Mouse (Mus musculus) kidney, adult 2 months (tissue): ENCODE data around the gene Adat3. TPM values are rescaled to one million over a fixed set of nuclear protein-coding genes. Genes with fewer than 3 reads are reported as not detected.
A peak's percentile ranks its signal among the peaks of the same experiment; 100 is the strongest.

Experiments
- DNase-seq: peaks from one replicate; pipeline ENCODE4 v3.0.0; 2021
- H3K27ac ChIP-seq: fragments of 200-500 bp; 2 replicates; pipeline ENCODE4 v1.5.1; 2012; ENCODE audit warnings: low read depth, low read length, control low read depth, inconsistent platforms; ENCODE audit not compliant: insufficient read depth
- H3K27me3 ChIP-seq: fragments of 200-500 bp; replicated peaks from 2 replicates; pipeline ENCODE4 v1.6.1; 2012; ENCODE audit warnings: mild to moderate bottlenecking, moderate library complexity, low read length, inconsistent platforms; ENCODE audit not compliant: control insufficient read depth, insufficient read depth
- H3K36me3 ChIP-seq: fragments of 200-500 bp; 2 replicates; pipeline ENCODE4 v1.6.1; 2012; ENCODE audit warnings: mild to moderate bottlenecking, moderate library complexity, low read length, inconsistent platforms; ENCODE audit not compliant: control insufficient read depth, insufficient read depth
- H3K4me1 ChIP-seq: fragments of 200-500 bp; 2 replicates; pipeline ENCODE4 v1.6.1; 2011; ENCODE audit warnings: low read length; ENCODE audit not compliant: control insufficient read depth, insufficient read depth
- H3K4me3 ChIP-seq: fragments of 200-500 bp; 2 replicates; pipeline ENCODE4 v1.5.1; 2011; ENCODE audit warnings: mild to moderate bottlenecking, low read depth, low read length, control low read depth; ENCODE audit not compliant: insufficient read depth
- CTCF ChIP-seq: fragments of 200-500 bp; conservative IDR thresholded peaks from 2 replicates; pipeline ENCODE4 v1.5.1; 2011; ENCODE audit warnings: low read depth, mild to moderate bottlenecking, control low read depth, low read length, moderate library complexity, mixed read lengths; ENCODE audit not compliant: insufficient read depth, insufficient read length
- POLR2A ChIP-seq: fragments of 200-500 bp; IDR thresholded peaks from one replicate; pipeline ENCODE4 v1.6.1; 2011; ENCODE audit warnings: low read depth, low read length, control low read depth
- WGBS: fragments of 180-500 bp; shearing (Covaris S2); methylation state at CpG from one replicate; pipeline ENCODE4 v1.1.7; 2018; 5-methylcytosine and 5-hydroxymethylcytosine counted together
- polyA plus RNA-seq: library from polyadenylated mRNA; depleted of rRNA; stranded (reverse); fragments of >200 nt; gene quantifications from 2 replicates; pipeline ENCODE4 v1.2.3, GENCODE M21; 2012

Adat3 gene
- polyA plus RNA-seq, 1 experiment = 3.4 TPM

DNA sequence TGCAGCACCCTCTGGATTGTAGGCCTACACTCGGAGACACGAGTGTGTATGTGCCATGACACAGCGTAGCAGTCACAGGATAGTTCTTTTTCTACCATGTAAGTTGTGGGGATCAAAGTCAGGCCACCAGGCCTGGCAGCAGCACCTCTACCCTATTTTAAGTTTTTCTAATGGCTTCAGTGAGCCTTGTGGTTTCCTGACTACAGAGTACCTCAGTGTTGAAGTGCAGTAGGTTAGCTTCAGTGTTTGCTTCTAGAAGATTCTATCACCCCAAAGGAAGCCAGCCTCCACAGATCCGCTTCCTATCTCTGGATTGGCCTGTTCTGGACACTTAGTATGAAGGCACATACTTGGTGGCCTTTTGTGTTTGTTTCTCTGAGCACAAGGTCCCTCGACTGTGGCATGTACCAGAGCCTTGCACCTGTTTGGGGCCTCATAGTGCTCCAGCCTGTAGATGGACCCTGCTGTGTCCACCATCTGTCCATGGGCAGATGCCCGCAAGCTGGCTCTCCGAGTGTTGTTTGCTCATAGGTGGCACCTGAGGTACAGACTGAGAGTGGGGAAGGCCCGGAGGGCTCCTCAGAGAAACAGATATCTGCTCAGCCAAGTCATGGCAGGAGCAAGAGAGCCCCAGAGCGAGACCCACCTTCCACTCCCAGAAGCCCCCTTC lies 7.6 kb downstream of the Adat3 start:
- H3K27ac ChIP-seq = no peak overlapping the region
- H3K4me1 ChIP-seq = no peaks in the 10 kb centered on the region
- no peak overlapping the region for H3K4me3 ChIP-seq
- no peak for DNase-seq
- no peak for TF ChIP-seq POLR2A
- TF ChIP-seq CTCF = no peak
- H3K27me3 ChIP-seq = no peaks in the 10 kb centered on the region
- no peaks in the 10 kb centered on the region for H3K36me3 ChIP-seq
- WGBS = 92% methylated on average over 9 of the region's 9 CpGs

DNA sequence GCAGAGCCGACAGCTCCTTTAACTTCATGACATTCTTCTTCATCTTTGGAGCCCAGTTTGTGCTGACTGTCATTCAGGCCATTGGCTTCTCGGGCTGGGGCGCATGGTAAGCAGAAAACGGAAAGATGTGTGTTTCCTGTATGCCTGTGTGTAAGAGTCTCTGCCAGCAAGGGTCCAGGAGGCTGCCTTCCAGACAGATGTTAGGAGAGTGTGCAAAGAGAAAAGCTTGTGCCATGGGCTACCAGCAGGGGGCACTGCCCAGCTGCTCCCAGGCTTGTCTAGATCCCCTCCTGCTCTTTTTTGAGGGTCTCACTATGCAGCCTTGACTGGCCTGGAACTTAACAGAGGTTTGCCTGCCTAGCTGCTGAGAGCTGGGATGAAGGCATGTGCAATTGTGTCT lies 8.3 kb downstream of the Adat3 start:
- H3K36me3 ChIP-seq = no peaks in the 10 kb centered on the region
- TF ChIP-seq CTCF (peak; percentile 80), POLR2A (no peak)
- 46% methylated on average over 4 of the region's 4 CpGs for WGBS
- no peaks in the 10 kb centered on the region for H3K27me3 ChIP-seq
- H3K4me1 ChIP-seq = no peaks in the 10 kb centered on the region
- DNase-seq = peak; percentile 60
- no peak overlapping the region for H3K4me3 ChIP-seq
- H3K27ac ChIP-seq = no peak overlapping the region

DNA sequence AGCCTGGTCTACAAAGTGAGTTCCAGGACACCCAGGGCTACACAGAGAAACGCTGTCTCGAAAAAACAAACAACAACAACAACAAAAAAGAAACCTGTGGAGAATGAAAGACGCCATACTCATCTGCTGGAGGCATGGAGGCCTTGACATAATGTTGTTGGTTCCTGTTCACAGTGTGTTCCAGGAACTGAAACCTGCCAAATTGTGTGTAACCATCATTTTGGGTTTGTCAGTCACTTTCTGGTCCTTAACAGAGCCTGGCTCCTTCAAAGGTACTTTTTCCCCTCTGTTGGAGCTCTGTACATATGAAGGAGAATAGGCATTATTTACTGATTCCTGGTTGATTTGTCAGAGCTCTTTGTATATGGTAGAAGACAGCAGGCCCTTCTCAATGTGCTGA lies 9.2 kb downstream of the Adat3 start:
- Histone ChIP-seq H3K27me3 (no peaks in the 10 kb centered on the region), H3K4me1 (no peaks in the 10 kb centered on the region), H3K36me3 (no peaks in the 10 kb centered on the region), H3K27ac (no peak overlapping the region), H3K4me3 (no peak overlapping the region)
- TF ChIP-seq CTCF (no peak), POLR2A (no peak)
- no peak for DNase-seq
- 96% methylated on average over 3 of the region's 3 CpGs for WGBS

DNA sequence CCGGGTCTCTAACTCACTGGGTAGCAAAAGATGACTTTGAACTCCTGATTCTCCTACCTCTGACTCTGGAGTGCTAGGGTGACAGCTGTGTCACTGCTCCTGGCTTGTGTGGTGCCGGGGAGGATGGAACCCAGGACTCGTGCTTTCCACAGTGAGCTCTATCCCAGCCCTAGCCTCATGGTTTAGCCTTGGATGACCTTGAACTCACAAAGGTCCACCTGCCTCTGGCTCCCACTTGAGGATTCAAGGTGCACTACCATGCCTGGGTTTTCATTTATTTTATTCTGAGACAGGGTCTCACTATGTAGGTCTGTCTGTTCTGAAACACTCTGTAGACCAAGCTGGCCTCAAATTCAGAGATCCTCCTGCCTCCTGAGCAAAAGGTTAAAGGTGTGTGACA lies 11.1 kb downstream of the Adat3 start:
- H3K4me1 ChIP-seq = no peaks in the 10 kb centered on the region

DNA sequence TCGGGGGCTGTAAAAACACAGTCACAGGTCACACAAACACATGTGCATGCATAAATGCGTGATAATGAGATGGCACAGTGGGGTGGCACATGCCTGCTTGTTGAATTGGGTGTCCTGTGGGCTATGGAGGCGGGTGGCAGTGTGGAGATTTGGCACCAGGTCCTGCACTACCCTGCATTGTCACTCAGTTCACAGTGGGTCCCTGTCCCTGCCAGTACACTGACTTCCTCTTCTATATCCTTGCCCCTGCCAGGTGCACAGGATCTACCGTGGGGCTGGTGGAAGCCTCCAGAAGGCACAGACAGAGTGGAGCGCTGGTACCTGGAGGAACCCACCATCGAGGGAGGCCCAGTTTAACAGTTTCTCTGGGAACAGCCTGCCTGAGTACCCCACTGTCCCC lies 11.7 kb downstream of the Adat3 start:
- DNase-seq = peak; percentile 44
- Histone ChIP-seq H3K36me3 (no peaks in the 10 kb centered on the region), H3K27ac (no peak overlapping the region), H3K4me3 (no peak overlapping the region), H3K4me1 (no peaks in the 10 kb centered on the region), H3K27me3 (no peaks in the 10 kb centered on the region)
- TF ChIP-seq CTCF (no peak), POLR2A (no peak)
- 74% methylated on average over 6 of the region's 6 CpGs for WGBS

More for the DNA sequence above, 11.1 kb downstream of the Adat3 start:
- Histone ChIP-seq H3K4me3 (no peak overlapping the region), H3K27me3 (no peaks in the 10 kb centered on the region), H3K36me3 (no peaks in the 10 kb centered on the region), H3K27ac (0 out of 2 replicates have a peak overlapping the region, but pooled peaks have one; percentile 4)
- DNase-seq = no peak
- no peak for TF ChIP-seq POLR2A
- 0 out of 2 replicates have a peak, but pooled peaks have one; percentile 24 for TF ChIP-seq CTCF
- 72% methylated on average over 3 of the region's 3 CpGs for WGBS

DNA sequence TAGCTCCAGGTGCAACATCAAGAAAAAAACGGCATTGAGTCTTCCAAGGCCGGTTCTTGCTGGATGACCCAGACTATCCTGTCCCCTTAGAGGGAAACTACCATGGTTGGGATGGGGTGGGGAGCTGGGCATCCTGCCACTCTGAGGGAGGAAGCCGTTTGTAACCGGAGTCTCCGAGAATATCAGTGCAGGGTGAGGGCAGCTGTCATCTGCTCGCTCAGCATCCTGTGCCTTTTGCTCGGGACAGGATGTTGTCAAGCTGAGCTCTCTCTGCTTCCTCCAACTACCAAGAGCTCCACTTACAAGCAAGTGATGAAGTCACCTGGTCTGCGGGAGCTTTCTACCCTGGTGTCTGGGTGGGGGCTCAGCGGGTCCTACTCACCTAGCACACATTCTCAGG lies 15.5 kb downstream of the Adat3 start:
- TF ChIP-seq POLR2A (no peak), CTCF (no peak)
- H3K4me3 ChIP-seq = no peak overlapping the region
- WGBS = 49% methylated on average over 9 of the region's 9 CpGs
- H3K27me3 ChIP-seq = no peaks in the 10 kb centered on the region
- no peaks in the 10 kb centered on the region; the same call in 1 of the 2 replicates for H3K4me1 ChIP-seq
- peak; percentile 79 for DNase-seq
- H3K36me3 ChIP-seq = no peaks in the 10 kb centered on the region
- H3K27ac ChIP-seq = peak overlapping the region; percentile 39

DNA sequence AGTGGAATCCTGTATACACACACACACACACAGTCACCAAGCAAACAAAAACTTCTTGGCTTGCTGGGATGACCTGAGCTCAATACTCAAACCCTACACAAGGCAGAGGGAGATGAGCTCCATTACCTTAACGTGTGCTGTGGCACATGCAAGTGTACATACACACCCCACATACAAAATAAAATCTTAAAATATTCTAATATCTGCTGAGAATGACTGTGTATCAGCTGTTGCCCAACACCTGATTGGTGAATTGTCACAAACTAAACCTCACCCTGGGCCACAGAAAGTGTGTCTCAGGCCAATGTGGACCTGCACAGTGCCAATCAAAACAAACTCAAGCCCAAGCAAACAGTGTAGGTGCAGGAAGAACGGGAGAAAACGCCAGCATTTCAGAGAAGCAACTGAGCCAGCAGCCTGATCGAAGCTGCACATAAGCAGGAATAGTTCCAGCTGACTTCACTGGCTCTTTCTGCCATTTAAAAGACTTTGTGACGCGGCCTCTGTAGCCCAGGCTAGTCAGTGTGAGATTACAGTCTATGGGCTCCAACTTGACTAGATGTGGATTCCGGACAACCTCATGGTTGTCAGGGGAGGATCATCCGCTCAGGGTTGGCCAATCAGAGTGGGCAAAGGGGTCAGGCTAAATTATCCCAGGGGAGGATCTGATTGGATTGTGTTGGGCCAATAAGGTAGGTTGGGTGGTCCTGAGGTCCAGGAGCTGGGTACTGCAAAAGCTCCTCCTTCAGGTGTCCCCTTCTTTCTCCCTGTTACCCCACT lies 17.0 kb downstream of the Adat3 start:
- 55% methylated on average over 8 of the region's 8 CpGs for WGBS
- peak; percentile 49 for DNase-seq
- TF ChIP-seq POLR2A (no peak), CTCF (no peak)

More for the DNA sequence above, 17.0 kb downstream of the Adat3 start:
- no peaks in the 10 kb centered on the region; the same call in 1 of the 2 replicates for H3K4me1 ChIP-seq
- H3K4me3 ChIP-seq = no peak overlapping the region
- no peak overlapping the region for H3K27ac ChIP-seq
- H3K27me3 ChIP-seq = no peaks in the 10 kb centered on the region
- H3K36me3 ChIP-seq = no peaks in the 10 kb centered on the region
